Mouse (Mus musculus) megakaryocyte, embryonic 14.5 days (primary cell): Measurements from ENCODE around the gene 2410131K14Rik.

Experiments
- FLI1 ChIP-seq: IDR thresholded peaks from 2 replicates; pipeline ENCODE4 v1.6.1; 2012; ENCODE audit warnings: low read length, inconsistent platforms, mixed read lengths
- GATA1 ChIP-seq: IDR thresholded peaks from 3 replicates; pipeline ENCODE4 v1.6.1; 2012; ENCODE audit warnings: mixed read lengths, low read length, inconsistent platforms, borderline replicate concordance

- TF ChIP-seq FLI1 (no peak), GATA1 (no peak)
These were observed 2.4 kb downstream of the 2410131K14Rik start for GRCm38 (mm10) chr5:118247378-118247777.
